Mouse (Mus musculus) cerebellum, adult 2 months (tissue): ENCODE results near the gene Tuba3a.

ENCODE experiments used
- CTCF ChIP-seq: fragments of 200-500 bp; IDR thresholded peaks from 2 replicates; pipeline ENCODE4 v1.5.1; 2011; ENCODE audit warnings: low read depth, mild to moderate bottlenecking, control low read depth, low read length, moderate library complexity, borderline replicate concordance; ENCODE audit not compliant: insufficient read depth
- POLR2A ChIP-seq: fragments of 200-500 bp; IDR thresholded peaks from 2 replicates; pipeline ENCODE4 v1.6.1; 2011; ENCODE audit warnings: low read length, control low read depth, borderline replicate concordance; ENCODE audit not compliant: insufficient read depth

DNA sequence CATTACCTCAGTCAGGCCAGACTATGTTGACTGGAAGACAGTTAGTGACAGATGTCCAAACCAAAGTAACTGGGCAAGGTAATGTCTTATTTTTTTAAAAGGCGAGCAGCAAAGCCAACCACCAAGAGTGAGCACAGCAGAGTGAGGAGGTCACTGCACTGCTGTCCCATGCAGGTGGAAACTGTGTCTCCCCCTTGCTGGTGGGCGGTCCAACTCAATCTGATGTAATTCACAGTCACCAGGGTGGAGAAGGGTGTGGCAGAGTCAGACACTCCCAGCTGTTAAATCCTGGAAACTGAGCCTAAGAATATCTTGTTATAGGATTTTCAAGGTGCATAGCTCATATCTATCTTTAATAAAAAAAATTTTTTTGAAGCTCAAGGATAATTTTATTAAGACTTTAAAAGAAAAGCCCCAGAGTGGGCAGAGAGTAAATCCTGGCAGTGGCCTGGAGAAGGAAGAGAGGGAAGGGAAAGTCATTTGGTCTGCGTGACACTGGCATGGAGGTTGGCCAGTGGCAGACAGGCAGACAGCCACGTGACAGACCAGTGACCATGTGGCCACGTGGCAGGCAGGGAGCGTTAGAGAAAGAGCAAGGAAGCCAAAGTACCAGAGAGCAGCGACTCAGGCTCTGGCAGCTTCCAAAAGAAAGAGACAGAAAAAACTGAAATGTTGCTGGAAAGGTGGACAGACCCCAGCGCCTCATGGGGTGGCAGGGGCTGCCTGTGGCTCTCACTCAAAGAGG is 29.4 kb downstream of the Tuba3a start:
- TF ChIP-seq CTCF (no peak), POLR2A (no peak)
